Mouse (Mus musculus) left cerebral cortex, adult 2 months (tissue): ENCODE data around the gene Ccr10. TPM values are rescaled to one million over a fixed set of nuclear protein-coding genes. Genes with fewer than 3 reads are reported as not detected.
A peak's percentile ranks its signal among the peaks of the same experiment; 100 is the strongest.
"Not testable (repeated sequence)": the region's sequence is repeated elsewhere in the genome, so short reads cannot be mapped to it uniquely, and the experiment has no call there.

Source experiments
- DNase-seq, 2 experiments: peaks; one replicate each; pipeline ENCODE4 v3.0.0; 2021 to 2022; ENCODE audit warnings: low spot score in 2 of 2, mixed read lengths in 1 of 2; ENCODE audit errors: extremely low spot score in 1 of 2
- H3K27ac ChIP-seq: fragments of 200-600 bp; 2 replicates; pipeline ENCODE4 v1.8.1; 2022
- H3K4me3 ChIP-seq: fragments of 200-600 bp; 2 replicates; pipeline ENCODE4 v1.8.1; 2022
- CTCF ChIP-seq: fragments of 200-600 bp; IDR thresholded peaks from 2 replicates; pipeline ENCODE4 v1.8.1; 2022; ENCODE audit warnings: antibody characterized with exemption, mild to moderate bottlenecking, moderate library complexity
- intact Hi-C: fragments of 180-260 bp; cut with DNase I; formaldehyde crosslinking; loops from one replicate; pipeline ENCODE4 v1.15.1; 2025
- total RNA-seq, 2 experiments: library from RNA; stranded (reverse); gene quantifications; 2 replicates each; pipeline ENCODE4 v1.2.3; 2021

Ccr10 gene
- total RNA-seq, 2 experiments from 2014 or later: 0.38 TPM; not detected in 1

DNA sequence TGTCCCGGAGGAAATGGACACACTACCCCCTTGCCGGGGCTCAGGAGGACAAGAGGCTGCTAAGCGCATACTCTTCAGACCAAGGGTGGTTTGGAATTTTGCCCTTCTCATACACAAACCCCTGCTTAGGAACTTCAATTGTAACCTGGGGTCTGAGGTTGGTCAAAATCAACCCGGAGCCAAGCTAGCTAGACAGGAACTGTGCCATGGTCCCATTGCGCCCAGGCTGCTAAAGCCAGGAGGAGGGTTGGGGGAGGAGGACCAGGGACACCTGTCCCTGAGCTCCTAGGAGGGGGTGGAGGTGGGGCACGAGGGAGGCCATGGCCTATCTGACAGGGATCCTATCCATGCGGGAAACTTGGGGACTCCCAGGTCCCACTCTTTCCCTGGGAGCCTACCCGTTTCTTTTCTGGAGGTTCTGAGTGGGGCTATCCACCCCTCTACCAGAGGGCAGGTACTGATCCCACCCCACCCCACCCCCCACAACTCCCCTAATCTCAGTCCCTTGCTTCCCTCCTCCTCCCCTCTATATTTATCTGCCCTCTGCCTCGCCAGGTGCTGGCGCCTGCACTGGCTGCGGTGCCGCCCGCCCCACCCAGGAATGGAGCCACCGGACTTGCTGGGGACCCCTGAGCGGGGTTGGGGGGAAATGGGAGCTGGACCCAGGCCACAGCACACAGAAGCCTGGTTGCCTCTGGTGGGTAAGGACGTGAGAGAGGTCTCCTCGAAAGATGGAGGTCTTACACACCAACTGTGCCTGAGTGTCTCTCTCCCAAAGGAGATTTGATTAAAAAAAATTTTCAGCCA is 5.7 kb downstream of the Ccr10 start:
- Histone ChIP-seq H3K4me3 (peak overlapping the region; percentile 94), H3K27ac (peak overlapping the region; percentile 87; the same call in 1 of the 2 replicates)
- no peak for DNase-seq
- intact Hi-C loops: loop anchor here (10.0 kb wide), 1 partner anchor 165 kb away; the partner anchor contains the start of gene Atp6v0a1
- no peak for TF ChIP-seq CTCF

DNA sequence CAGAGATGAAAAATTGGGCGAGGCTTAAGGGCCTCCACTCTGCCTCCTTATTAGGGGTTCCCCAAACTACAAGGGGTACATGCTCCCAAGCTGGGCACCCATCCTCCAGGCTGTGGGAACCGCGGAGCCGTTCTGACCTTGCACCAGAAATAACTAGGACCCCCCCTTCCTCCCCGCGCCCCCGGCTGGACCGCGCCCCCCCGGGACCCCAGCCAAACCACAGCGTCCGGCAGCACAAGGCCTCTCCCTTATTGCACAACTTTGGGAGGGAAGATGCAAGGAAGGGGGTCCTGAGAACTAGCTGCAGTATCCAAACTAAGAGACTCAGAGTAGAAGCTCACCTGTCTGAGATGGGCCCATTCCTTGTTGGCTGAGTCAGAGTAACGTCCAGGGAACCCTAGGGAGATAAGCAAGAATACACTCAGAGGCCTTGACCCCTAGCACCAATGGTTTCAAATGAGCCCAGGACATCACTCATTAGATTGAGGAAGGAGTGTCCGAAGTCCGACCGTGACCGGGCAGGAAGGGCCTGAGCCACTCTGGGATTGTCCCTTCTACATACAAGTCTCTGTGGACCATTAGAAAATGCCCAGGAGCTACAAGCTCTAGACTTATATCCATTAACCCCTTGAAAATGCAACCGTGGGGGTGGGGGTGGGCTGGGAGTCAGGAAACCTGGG is 6.8 kb downstream of the Ccr10 start:
- DNase-seq: no peak
- Histone ChIP-seq H3K4me3 (no peak overlapping the region), H3K27ac (no peak overlapping the region)
- intact Hi-C loops: no loop called here
- TF ChIP-seq CTCF: no peak

DNA sequence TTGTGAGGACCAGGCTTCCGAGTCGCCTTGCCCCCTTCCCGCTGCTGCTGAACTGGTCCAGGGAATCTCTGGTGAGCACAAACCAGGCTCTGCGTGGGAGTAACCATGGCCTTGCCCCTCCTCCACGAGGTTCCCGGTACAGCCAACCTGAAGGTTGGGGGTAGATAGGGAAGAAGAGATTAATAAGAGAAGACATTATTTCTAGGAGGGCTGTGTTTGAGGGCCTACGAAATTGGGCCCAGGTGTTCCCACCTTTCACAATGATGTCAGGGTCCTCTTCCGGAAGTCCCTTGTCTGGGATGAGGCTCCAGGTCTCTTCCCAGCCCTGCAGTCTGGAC is 7.3 kb downstream of the Ccr10 start:
- intact Hi-C loops: no loop called here
- no peak overlapping the region for H3K27ac ChIP-seq
- TF ChIP-seq CTCF: no peak
- DNase-seq: no peak
- no peak overlapping the region for H3K4me3 ChIP-seq

DNA sequence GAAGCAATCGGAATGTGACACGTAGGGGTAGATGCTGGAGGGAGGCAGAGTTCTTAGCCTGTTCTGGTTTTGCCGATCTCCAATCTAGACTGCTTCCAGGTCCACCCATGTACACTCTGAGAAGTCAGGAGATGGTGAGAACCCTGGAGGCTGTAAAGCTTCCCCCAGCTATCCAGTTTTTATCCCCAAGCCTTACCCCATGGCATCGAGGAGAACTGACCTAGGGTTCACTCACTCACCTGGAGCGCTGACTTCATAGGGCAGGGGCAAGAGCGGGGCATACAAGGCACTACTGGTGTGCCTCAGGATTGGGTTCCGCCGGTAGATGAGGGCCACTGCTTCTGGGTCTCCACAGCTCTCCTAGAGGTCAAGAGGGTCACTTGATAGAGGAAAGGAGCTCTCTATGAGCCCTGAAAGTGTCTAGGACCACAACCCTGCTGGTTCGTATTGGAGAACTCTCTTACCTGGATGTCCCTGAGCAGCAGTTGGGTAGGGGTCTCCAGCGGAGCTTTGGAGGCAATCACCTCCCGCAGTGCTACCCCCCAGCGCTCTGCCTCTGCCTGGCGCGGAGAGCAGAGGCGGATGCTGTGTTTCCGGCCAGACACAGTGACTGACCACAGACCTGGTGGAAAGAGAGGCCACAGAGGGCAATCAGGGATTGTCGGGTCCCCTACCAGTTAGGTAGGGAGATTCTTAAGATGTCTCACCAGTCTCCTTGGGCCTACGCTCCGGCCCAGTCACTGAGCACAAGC is 7.9 kb downstream of the Ccr10 start:
- H3K4me3 ChIP-seq: no peak overlapping the region

DNA sequence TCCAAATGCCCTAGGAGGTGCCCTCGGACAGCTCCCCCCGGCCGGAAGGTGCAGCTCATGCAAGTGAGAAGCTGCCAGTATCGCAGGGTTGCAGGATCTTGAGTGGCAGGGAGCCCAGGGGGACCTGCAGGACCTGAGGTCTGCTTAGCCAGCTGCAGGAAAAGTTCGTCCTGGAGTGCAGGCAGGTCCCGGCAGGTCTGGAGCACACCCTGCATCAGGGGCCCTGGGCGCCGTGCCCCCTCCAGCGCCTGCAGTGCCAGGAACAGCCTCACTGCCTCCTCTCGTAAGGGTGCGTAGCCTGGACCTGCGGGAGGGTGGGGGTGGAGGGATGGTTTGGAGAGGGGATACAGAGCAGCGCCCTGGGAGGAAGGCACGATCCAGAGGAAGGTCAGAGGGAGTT is 8.9 kb downstream of the Ccr10 start:
- no peak for DNase-seq
- no peak for TF ChIP-seq CTCF
- Histone ChIP-seq H3K4me3 (no peak overlapping the region), H3K27ac (no peak overlapping the region)
- intact Hi-C loops: no loop called here

More for the DNA sequence above, 7.9 kb downstream of the Ccr10 start:
- no peak for DNase-seq
- no peak for TF ChIP-seq CTCF
- no peak overlapping the region for H3K27ac ChIP-seq
- intact Hi-C loops: no loop called here

DNA sequence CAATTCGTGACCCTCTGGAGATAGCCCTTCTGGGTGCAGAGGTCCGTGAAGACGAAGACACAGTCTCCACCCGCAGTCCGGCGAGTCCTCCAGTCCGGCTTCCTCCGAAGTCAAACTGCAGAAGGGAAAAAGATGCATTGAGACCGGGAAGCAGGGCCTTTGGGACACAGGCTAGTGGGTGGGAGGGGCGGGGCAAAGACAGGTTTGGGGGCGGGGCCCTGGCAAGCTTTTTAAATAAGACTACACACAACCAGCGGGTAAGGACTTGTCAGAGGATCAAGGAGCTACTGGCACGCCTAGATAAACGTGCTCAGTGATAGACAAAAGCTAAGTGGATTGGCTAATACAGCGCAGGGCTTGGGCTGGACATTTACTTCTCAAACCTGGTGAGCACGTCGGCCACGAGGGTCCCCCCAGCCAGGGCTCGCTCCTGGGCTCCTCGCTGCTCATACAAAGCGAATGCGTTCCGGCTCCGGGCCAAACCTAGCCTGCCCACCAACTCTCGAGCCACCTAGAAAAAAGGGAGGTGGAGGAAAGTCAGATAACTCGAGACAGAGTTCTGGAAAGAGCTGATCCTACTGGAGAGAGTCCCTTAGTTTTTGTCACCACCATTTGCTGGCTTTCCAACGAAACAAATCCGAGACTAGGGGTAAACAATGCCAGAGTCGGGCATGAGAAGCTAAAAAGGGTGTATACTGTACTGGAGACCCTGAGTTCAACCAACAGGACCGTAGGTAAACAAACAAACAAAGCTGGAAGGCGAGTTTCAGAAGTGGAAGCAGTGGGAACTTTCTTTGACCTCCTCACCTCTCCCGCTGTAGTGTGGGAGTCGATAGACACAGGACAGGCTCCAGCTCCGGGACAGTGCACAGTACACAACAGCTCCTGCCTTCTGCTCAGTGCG is 10.3 kb downstream of the Ccr10 start:
- H3K4me3 ChIP-seq: no peak overlapping the region
- DNase-seq: no peak
- intact Hi-C loops: no loop called here
- no peak for TF ChIP-seq CTCF
- no peak overlapping the region for H3K27ac ChIP-seq

DNA sequence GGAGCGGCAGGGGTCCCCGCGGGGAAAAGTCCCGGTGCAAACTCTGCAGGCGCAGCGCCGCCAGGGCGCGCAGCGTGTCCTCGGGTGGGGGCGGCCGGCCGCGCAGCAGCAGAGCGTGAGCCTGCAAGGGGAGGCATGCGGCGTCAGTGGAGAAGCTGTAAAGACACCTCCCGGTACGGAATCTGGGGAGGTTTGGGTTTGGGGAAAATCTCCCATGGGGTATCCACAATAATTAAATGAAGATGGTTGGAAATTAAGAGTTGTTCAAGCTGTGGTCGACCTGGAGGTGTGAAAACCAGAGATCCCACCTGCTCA is 10.9 kb downstream of the Ccr10 start:
- Histone ChIP-seq H3K4me3 (no peak overlapping the region), H3K27ac (no peak overlapping the region)
- TF ChIP-seq CTCF: no peak
- intact Hi-C loops: no loop called here
- no peak for DNase-seq

DNA sequence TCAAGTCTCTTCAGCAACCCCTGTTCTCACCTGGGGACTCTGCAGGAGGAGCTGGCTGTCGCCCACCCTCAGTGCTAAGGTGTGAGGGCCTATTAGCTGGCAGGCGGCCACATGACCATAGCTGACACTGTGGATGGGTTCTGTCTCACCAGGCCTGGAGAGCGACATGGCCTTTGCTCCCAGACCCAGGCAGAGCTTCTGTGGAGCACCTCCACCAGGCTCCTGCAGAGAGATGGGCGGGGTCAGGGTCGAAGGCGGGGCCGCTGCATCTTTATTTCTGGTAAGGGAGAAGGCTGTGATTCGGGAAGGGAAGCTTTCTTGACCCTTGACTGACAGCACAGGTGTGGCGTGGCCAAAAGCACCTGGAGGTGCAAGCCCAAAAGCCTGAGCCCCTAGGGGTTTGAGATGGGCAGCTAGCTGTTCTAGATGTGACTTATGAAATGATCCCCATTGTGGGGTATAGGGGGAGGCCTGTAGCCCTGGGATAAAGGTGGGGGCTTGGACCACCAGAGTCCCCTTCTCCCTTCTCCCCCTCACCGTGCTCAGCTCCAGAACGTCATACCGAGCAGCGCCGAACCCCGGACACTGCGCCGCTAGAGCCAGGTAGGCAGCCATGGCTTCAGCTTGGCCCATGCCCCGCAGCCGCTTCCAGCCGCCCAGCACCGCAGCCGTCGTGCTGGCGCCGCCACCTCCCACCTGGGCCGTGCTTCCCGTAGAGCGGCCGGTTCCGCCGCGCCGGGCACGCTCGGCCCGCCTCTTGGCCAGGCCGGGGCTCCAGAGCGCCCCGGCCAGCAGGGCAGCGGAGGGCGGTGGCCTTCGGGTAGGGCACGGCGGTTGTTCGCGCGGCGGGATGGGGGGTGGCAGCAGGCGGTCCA is 11.5 kb downstream of the Ccr10 start:
- TF ChIP-seq CTCF: no peak
- Histone ChIP-seq H3K27ac (no peak overlapping the region), H3K4me3 (no peak overlapping the region)
- intact Hi-C loops: no loop called here
- DNase-seq: no peak

DNA sequence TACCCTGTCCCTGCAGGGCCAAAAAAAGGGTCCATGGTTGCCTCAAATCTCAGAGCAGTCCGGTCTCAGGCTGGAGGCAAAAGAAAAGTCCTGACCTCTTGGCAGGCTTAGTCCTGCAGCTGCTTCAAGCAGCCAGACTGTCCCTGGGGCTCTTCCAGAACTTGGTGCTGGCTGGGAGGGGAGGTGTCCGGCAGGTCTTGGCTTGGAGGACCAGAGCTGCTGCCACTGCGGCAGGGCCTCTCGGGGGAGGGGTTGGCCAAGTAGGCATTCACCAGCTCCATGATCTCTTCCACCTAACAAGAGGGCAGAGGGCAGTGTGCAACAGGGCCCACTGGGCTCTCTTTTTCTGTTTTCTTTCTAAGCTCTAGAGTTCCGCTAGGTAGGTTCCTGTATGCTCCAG is 12.5 kb downstream of the Ccr10 start:
- intact Hi-C loops: no loop called here
- TF ChIP-seq CTCF: no peak
- no peak for DNase-seq

DNA sequence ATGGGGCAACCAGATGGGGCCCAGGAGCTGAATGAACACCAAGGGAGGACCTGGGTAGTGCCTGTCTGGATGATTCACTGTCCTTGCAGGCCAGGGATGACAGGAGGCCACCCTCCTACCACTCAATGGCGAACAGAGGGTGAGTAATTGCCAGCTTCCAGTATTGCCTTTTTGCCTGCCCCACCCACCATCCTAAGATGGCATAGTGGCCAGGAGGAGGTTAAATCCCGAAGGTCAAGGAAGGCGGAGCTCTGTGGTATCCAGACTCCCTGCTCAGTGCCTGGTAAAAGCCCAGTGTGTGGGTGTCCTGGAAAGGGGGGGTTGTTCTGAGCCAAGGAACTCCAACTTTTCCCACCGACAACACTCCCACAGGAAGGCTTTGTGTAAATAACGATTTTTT is 12.9 kb downstream of the Ccr10 start:
- TF ChIP-seq CTCF: no peak
- no peak overlapping the region for H3K4me3 ChIP-seq
- H3K27ac ChIP-seq: no peak overlapping the region
- intact Hi-C loops: no loop called here
- no peak for DNase-seq

More for the DNA sequence above, 12.5 kb downstream of the Ccr10 start:
- no peak overlapping the region for H3K4me3 ChIP-seq
- no peak overlapping the region for H3K27ac ChIP-seq

DNA sequence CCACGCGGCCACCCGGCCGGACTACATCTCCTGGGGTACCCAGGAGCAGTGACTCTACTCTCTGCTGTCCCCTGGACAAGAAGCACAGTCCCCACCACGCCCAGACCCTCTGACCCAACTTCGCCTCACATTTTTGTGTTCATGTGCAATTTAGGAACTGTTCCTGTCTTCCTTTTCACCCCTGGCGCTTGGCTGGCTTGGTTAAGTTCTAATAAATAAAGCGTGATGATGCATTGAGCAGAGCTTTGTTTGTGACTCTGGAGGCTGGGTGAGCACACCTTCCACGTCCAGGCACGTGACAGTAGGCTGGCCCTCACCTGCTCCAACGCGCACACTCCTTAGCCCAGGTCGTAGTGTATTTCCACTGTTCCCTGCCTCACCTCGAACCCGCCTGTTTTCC is 13.7 kb downstream of the Ccr10 start:
- Histone ChIP-seq H3K4me3 (no peak overlapping the region), H3K27ac (no peak overlapping the region)
- no peak for TF ChIP-seq CTCF
- intact Hi-C loops: no loop called here
- no peak for DNase-seq

DNA sequence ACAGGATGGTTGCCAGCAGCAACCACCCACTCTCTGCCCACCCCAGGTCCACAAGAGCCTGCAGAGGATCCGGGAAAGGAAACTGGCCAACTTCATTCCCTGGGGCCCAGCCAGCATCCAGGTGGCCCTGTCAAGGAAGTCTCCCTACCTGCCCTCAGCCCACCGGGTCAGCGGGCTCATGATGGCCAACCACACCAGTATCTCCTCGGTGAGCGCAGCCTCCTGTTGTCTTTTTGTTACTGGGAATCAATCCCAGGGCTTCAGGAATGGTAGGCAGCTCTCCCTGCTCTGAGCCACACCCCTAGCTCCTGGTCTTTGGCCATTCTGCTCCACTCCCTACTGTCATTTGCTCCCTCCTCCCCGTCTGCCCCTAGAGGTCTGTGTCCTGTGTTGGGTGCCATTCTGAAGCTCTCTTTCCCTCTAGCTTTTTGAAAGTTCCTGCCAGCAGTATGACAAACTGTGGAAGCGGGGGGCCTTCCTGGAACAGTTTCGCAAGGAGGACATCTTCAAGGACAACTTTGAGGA is 14.2 kb downstream of the Ccr10 start:
- H3K27ac ChIP-seq, DNase-seq, H3K4me3 ChIP-seq, intact Hi-C loops: not testable (repeated sequence)

DNA sequence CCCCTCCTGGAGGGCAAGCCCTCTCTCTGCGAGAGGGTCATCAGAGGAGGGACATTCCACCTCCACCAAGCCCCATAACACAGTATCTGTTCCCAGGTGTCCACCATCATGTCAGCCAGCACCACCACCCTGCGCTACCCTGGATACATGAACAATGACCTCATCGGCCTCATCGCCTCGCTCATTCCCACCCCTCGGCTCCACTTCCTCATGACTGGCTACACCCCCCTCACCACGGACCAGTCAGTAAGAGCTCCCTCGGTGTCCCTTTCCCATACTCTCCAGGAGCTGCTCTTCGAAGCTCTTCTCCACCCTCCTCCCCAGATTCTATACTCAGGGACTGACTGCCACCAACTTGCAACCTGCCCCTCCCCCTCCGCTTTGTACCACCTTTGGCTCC is 15.1 kb downstream of the Ccr10 start:
- H3K27ac ChIP-seq, DNase-seq, H3K4me3 ChIP-seq, intact Hi-C loops: not testable (repeated sequence)
